In the genomic region with DNA sequence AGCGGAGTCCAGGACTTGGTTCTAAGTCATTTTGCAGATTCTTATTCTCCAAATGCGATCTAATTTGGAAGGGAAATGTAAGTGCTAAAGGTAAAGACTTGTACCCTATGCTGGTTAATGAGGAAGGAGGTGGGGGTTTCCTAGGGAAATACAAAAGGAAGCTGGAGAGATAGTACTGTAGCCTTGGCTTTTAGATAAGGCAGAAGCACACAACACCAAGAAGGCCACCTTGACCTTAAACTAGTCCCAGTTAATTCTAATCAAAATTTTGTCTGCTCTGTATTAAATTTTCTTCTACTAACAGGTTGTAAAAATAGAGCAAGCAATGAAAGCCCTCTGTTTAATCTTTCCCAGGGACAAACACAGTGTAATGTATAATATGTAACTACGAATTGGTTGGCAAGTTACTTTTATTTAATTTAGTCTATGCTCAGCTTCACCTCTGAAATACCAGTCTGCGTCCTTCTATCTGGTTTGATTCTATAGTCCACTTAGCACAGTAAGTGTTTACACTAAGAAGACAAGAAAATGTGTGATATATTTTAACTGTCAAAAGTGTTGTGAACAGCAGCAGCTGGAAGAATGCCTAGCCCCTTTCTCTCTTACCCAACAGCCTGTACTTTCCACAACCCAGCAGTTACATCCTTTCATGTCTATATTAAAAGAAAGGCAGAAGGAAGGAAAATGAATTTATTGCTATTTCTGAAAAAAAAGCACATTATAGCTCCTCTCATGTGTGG, we compare ENCODE assay signal across 13 mouse cellular contexts.
A peak's percentile ranks its signal among the peaks of the same experiment; 100 is the strongest.
DNase-seq lines count a peak whose midpoint lies in the region; ATAC-seq and TF ChIP-seq lines count a peak whose summit lies in the region.
"Had no signal": no experiment of that assay in that cellular context is flagged by ENCODE, and none has a peak within 500 bp of the region (broad histone marks: within the 10 kb centered on the region; RNA-seq: fewer than 3 reads in every experiment).

No protein-coding gene starts in this region.

- no peak overlapping the region for H3K4me3 ChIP-seq in heart, embryonic 16.5 days (ENCODE audit: low read length)
- H3K4me3 ChIP-seq in MEL (ENCODE audit: control insufficient read depth in 1 of 2, insufficient read depth in 1 of 2, low read depth in 2 of 2, low read length in 2 of 2): no peak overlapping the region
- H3K4me3 ChIP-seq in embryonic facial prominence, embryonic 12.5 days: no peak overlapping the region
- H3K4me3 ChIP-seq in intestine, embryonic 15.5 days (replicated peaks): no peak overlapping the region
- H3K4me3 ChIP-seq in thymus, adult 2 months (ENCODE audit: control insufficient read depth, insufficient read depth, low read length): no peak overlapping the region
- H3K4me3 ChIP-seq: midbrain, embryonic 15.5 days had no signal

- no peak for ATAC-seq in heart, embryonic 16.5 days (replicated peaks; ENCODE audit: extremely low read depth, insufficient read depth, low FRiP score)
- ATAC-seq in embryonic facial prominence, embryonic 12.5 days (ENCODE audit: insufficient number of reproducible peaks, insufficient read depth, low FRiP score, low TSS enrichment): no peak
- peak; percentile 62 for ATAC-seq in intestine, embryonic 15.5 days
- ATAC-seq: midbrain, embryonic 15.5 days had no signal

- TF ChIP-seq EP300 in MEL (IDR thresholded peaks at IDR 0.05; ENCODE audit: low read depth in 1 of 2, low read length in 2 of 2): peak; percentile 55 to 62; a peak in 3 of 4 replicates

- no peaks in the 10 kb centered on the region for H3K9me3 ChIP-seq in heart, embryonic 16.5 days (replicated peaks; ENCODE audit: control insufficient read depth, low read length)
- H3K9me3 ChIP-seq in MEL (replicated peaks; ENCODE audit: insufficient read depth, low read length): no peaks in the 10 kb centered on the region
- no peaks in the 10 kb centered on the region for H3K9me3 ChIP-seq in embryonic facial prominence, embryonic 12.5 days
- no peaks in the 10 kb centered on the region for H3K9me3 ChIP-seq in intestine, embryonic 15.5 days
- H3K9me3 ChIP-seq: midbrain, embryonic 15.5 days had no signal

- DNase-seq in heart, adult 8-10 months (ENCODE audit: low spot score): no peak
- peak; percentile 16 for DNase-seq in MEL (ENCODE audit: low read depth, low spot score)
- no peak for DNase-seq in thymus, adult 2 months
- no peak for DNase-seq in thymus, postnatal 10 days (ENCODE audit: low spot score in 2 of 2)
- no peak for DNase-seq in layer of hippocampus, adult 18-20 months (ENCODE audit: low spot score in 2 of 2)
- DNase-seq: adrenal gland, postnatal 36 days; layer of hippocampus, adult 9-11 months; right cerebral cortex, postnatal 14 days had no signal

- peak overlapping the region; percentile 55; the same call in 1 of the 2 replicates for H3K4me2 ChIP-seq in heart, embryonic 16.5 days (ENCODE audit: low read depth, low read length)
- H3K4me2 ChIP-seq in embryonic facial prominence, embryonic 12.5 days (replicated peaks): no peak overlapping the region
- H3K4me2 ChIP-seq in intestine, embryonic 15.5 days (replicated peaks): no peak overlapping the region
- H3K4me2 ChIP-seq: midbrain, embryonic 15.5 days had no signal

- H3K27ac ChIP-seq in heart, embryonic 16.5 days (ENCODE audit: low read length): peak overlapping the region; percentile 50; the same call in 1 of the 2 replicates
- H3K27ac ChIP-seq in MEL (ENCODE audit: control insufficient read depth, low read depth, low read length): peak overlapping the region; percentile 11; the same call in 1 of the 2 replicates
- H3K27ac ChIP-seq in embryonic facial prominence, embryonic 12.5 days: peak overlapping the region; percentile 1; the same call in 1 of the 2 replicates
- H3K27ac ChIP-seq in intestine, embryonic 15.5 days: peak overlapping the region; percentile 75
- no peak overlapping the region for H3K27ac ChIP-seq in thymus, adult 2 months (ENCODE audit: control insufficient read depth, insufficient read depth, low read length)
- H3K27ac ChIP-seq: macrophage; midbrain, embryonic 15.5 days had no signal

- no peak for TF ChIP-seq RAD21 in MEL (IDR thresholded peaks at IDR 0.05; ENCODE audit: low read depth, low read length)

- no peak overlapping the region for H3K9ac ChIP-seq in heart, embryonic 16.5 days (ENCODE audit: low read length)
- no peak overlapping the region for H3K9ac ChIP-seq in MEL (ENCODE audit: control insufficient read depth, low read depth, low read length, poor library complexity, severe bottlenecking)
- no peak overlapping the region for H3K9ac ChIP-seq in embryonic facial prominence, embryonic 12.5 days
- no peak overlapping the region for H3K9ac ChIP-seq in intestine, embryonic 15.5 days
- H3K9ac ChIP-seq: midbrain, embryonic 15.5 days had no signal

- no peaks in the 10 kb centered on the region for H3K79me2 ChIP-seq in MEL (ENCODE audit: control insufficient read depth, insufficient read depth, low read length, poor library complexity)

- TF ChIP-seq POLR2A in MEL (IDR thresholded peaks at IDR 0.05; ENCODE audit: control insufficient read depth in 1 of 2, insufficient read depth in 1 of 2, low read depth in 1 of 2, low read length in 2 of 2, poor library complexity in 1 of 2): no peak
- no peak for TF ChIP-seq POLR2A in thymus, adult 2 months (IDR thresholded peaks at IDR 0.05; ENCODE audit: control insufficient read depth, extremely low read depth, insufficient read depth, low read length, poor library complexity)

- H3K4me1 ChIP-seq in heart, embryonic 16.5 days (ENCODE audit: control insufficient read depth, insufficient read depth, low read length): peaks cover 21% of the 10 kb centered on the region
- peaks cover 8 to 27% of the 10 kb centered on the region in 2 experiments for H3K4me1 ChIP-seq in MEL (ENCODE audit: control insufficient read depth in 1 of 2, insufficient read depth in 2 of 2, low read length in 2 of 2)
- peaks cover 30% of the 10 kb centered on the region for H3K4me1 ChIP-seq in embryonic facial prominence, embryonic 12.5 days
- peaks cover 24% of the 10 kb centered on the region; the same call in 1 of the 2 replicates for H3K4me1 ChIP-seq in intestine, embryonic 15.5 days (replicated peaks)
- H3K4me1 ChIP-seq in thymus, adult 2 months (replicated peaks; ENCODE audit: control insufficient read depth, insufficient read depth, low read length): no peaks in the 10 kb centered on the region; the same call in 1 of the 2 replicates

- no peak for TF ChIP-seq CTCF in MEL (IDR thresholded peaks at IDR 0.05 in 2 of 3, conservative IDR thresholded peaks at IDR 0.05 in 1 of 3; ENCODE audit: control insufficient read depth in 1 of 3, insufficient read depth in 1 of 3, low read depth in 2 of 3, low read length in 3 of 3, poor library complexity in 1 of 3, severe bottlenecking in 1 of 3)
- no peak for TF ChIP-seq CTCF in thymus, adult 2 months (IDR thresholded peaks at IDR 0.05; ENCODE audit: borderline replicate concordance, control insufficient read depth, extremely low read depth, insufficient read depth, low read length, poor library complexity)

- WGBS in heart, embryonic 16.5 days: 53% methylated on average over 4 of the region's 4 CpGs
- WGBS in embryonic facial prominence, embryonic 12.5 days: 71% methylated on average over 4 of the region's 4 CpGs
- WGBS in intestine, embryonic 15.5 days: 52% methylated on average over 4 of the region's 4 CpGs
- 83% methylated on average over 4 of the region's 4 CpGs for WGBS in thymus, adult 2 months

- H3K27me3 ChIP-seq in heart, embryonic 16.5 days (ENCODE audit: control insufficient read depth, insufficient read depth, low read length): no peaks in the 10 kb centered on the region
- no peaks in the 10 kb centered on the region for H3K27me3 ChIP-seq in MEL (ENCODE audit: control insufficient read depth in 1 of 2, insufficient read depth in 2 of 2, low read length in 2 of 2)
- no peaks in the 10 kb centered on the region for H3K27me3 ChIP-seq in embryonic facial prominence, embryonic 12.5 days
- no peaks in the 10 kb centered on the region for H3K27me3 ChIP-seq in intestine, embryonic 15.5 days (replicated peaks)
- no peaks in the 10 kb centered on the region; the same call in 1 of the 2 replicates for H3K27me3 ChIP-seq in thymus, adult 2 months (ENCODE audit: control insufficient read depth, insufficient read depth, low read length)
- H3K27me3 ChIP-seq: midbrain, embryonic 15.5 days had no signal

- H3K36me3 ChIP-seq in heart, embryonic 16.5 days (ENCODE audit: control insufficient read depth, insufficient read depth): peaks cover 6% of the 10 kb centered on the region; the same call in 1 of the 2 replicates
- peaks cover 0 to 30% of the 10 kb centered on the region in 2 experiments; a peak in 2 of 4 replicates for H3K36me3 ChIP-seq in MEL (ENCODE audit: control insufficient read depth in 1 of 2, insufficient read depth in 2 of 2, low read length in 2 of 2)
- H3K36me3 ChIP-seq in embryonic facial prominence, embryonic 12.5 days: no peaks in the 10 kb centered on the region
- no peaks in the 10 kb centered on the region for H3K36me3 ChIP-seq in intestine, embryonic 15.5 days
- H3K36me3 ChIP-seq in thymus, adult 2 months (ENCODE audit: control insufficient read depth, insufficient read depth, low read length): no peaks in the 10 kb centered on the region
- H3K36me3 ChIP-seq: midbrain, embryonic 15.5 days had no signal

TF ChIP-seq in MEL, 35 proteins besides CTCF, POLR2A, EP300 and RAD21:
- TF ChIP-seq JUND (IDR thresholded peaks at IDR 0.05; ENCODE audit: low read depth, low read length): no peak
- no peak for TF ChIP-seq ZKSCAN1 (IDR thresholded peaks at IDR 0.05; ENCODE audit: low read depth, low read length)
- TF ChIP-seq NELFE (IDR thresholded peaks at IDR 0.05; ENCODE audit: low read depth, low read length): no peak
- TF ChIP-seq MEF2A (IDR thresholded peaks at IDR 0.05; ENCODE audit: extremely low read depth, insufficient replicate concordance, low read depth, low read length, poor library complexity, severe bottlenecking): no peak
- TF ChIP-seq MYC (IDR thresholded peaks at IDR 0.05; ENCODE audit: low read depth, low read length): no peak
- no peak for TF ChIP-seq CHD2 (IDR thresholded peaks at IDR 0.05; ENCODE audit: low read length)
- TF ChIP-seq USF1 (IDR thresholded peaks at IDR 0.05; ENCODE audit: low read depth, low read length): no peak
- peak; percentile 58 for TF ChIP-seq GATA1 (IDR thresholded peaks at IDR 0.05; ENCODE audit: low read depth, low read length)
- 0 out of 2 replicates have a peak, but pooled peaks have one; percentile 8 for TF ChIP-seq RCOR1 (IDR thresholded peaks at IDR 0.05; ENCODE audit: low read depth, low read length)
- TF ChIP-seq NRF1 (IDR thresholded peaks at IDR 0.05; ENCODE audit: insufficient read depth, low read depth, low read length, poor library complexity, severe bottlenecking): no peak
